Mouse (Mus musculus) midbrain, postnatal 0 days (tissue): ENCODE data around the gene Krt15. TPM values are rescaled to one million over a fixed set of nuclear protein-coding genes. Genes with fewer than 3 reads are reported as not detected.

Experiments used
- ATAC-seq: fragments of 200-750 bp; cut with Nextera tagmentation; 2 replicates; pipeline ENCODE4 v1.8.0; 2017; ENCODE audit warnings: moderate number of reproducible peaks, mild to moderate bottlenecking, moderate TSS enrichment, moderate library complexity; ENCODE audit not compliant: low FRiP score
- DNase-seq: peaks from one replicate; pipeline ENCODE4 v3.0.0-alpha.2; 2015; ENCODE audit warnings: low spot score
- H3K27ac ChIP-seq: fragments of 300-500 bp; sonication (generic); 2 replicates; pipeline ENCODE4 v1.5.1; 2014; ENCODE audit warnings: low read depth, mild to moderate bottlenecking, low read length, mixed read lengths
- H3K27me3 ChIP-seq: fragments of 300-500 bp; sonication (generic); 2 replicates; pipeline ENCODE4 v1.6.1; 2014; ENCODE audit warnings: low read length, control low read depth, mixed read lengths; ENCODE audit not compliant: insufficient read depth
- H3K36me3 ChIP-seq: fragments of 300-500 bp; sonication (generic); 2 replicates; pipeline ENCODE4 v1.6.1; 2014; ENCODE audit warnings: low read length, control low read depth, mixed read lengths; ENCODE audit not compliant: insufficient read depth
- H3K4me1 ChIP-seq: fragments of 300-500 bp; sonication (generic); 2 replicates; pipeline ENCODE4 v1.6.1; 2014; ENCODE audit warnings: mild to moderate bottlenecking, control low read depth, antibody characterized with exemption, low read length, mixed read lengths; ENCODE audit not compliant: insufficient read depth
- H3K4me2 ChIP-seq: fragments of 300-500 bp; sonication (generic); 2 replicates; pipeline ENCODE4 v1.6.1; 2014; ENCODE audit warnings: low read depth, mild to moderate bottlenecking, low read length, mixed read lengths; ENCODE audit not compliant: poor library complexity, severe bottlenecking
- H3K4me3 ChIP-seq: fragments of 300-500 bp; sonication (generic); 2 replicates; pipeline ENCODE4 v1.5.1; 2014; ENCODE audit warnings: low read depth, mild to moderate bottlenecking, low read length, moderate library complexity
- H3K9ac ChIP-seq: fragments of 300-500 bp; sonication (generic); replicated peaks from 2 replicates; pipeline ENCODE4 v1.6.1; 2014; ENCODE audit warnings: mild to moderate bottlenecking, low read length, moderate library complexity, mixed read lengths; ENCODE audit not compliant: poor library complexity, severe bottlenecking
- H3K9me3 ChIP-seq: fragments of 300-500 bp; sonication (generic); 2 replicates; pipeline ENCODE4 v1.6.1; 2016; ENCODE audit warnings: low read length, control low read depth
- CTCF ChIP-seq: IDR thresholded peaks from 2 replicates; pipeline ENCODE4 v1.5.1; 2016; ENCODE audit warnings: antibody characterized with exemption, mild to moderate bottlenecking
- WGBS: fragments of 180-500 bp; shearing (Covaris S2); extraction: QIAGEN DNeasy Blood & Tissue Kit; methylation state at CpG from one replicate; pipeline ENCODE4 v1.1.7; 2014; 5-methylcytosine and 5-hydroxymethylcytosine counted together
- polyA plus RNA-seq: library from polyadenylated mRNA; unstranded; fragments of >200 nt; fragmentation: Nextera tagmentation; extraction: Ambion mirVana; gene quantifications from 2 replicates; pipeline ENCODE4 v1.2.1, GENCODE M21; 2015
- total RNA-seq: library from RNA; depleted of rRNA; stranded (reverse); fragments of >200 nt; gene quantifications from 2 replicates; pipeline ENCODE4 v1.2.3, GENCODE M21; 2014

The Krt15 gene
- total and polyA plus RNA-seq, 2 experiments from 2014 or later, result 0.43 to 6.0 TPM

DNA sequence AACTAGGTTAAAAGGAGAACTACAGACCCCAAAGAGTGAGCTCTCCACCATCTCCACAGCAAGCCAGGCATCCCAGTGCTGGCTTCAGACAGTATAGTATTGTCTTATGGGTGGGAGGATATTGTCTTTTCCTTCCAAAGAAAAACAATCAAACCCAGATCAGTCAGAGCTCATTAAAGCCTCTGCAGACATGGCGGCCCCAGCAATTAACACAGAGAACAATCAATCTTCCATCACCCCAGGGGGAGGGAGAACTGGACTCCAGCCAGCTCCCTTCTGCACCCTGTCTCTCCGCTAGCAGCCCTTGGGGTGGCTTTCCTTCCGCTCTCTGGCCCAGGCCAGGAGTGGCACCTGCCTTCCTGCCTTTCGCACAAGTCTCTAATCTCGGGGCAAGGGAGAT, 2.0 kb upstream of the Krt15 start:
- Histone ChIP-seq H3K4me1 (no peaks in the 10 kb centered on the region), H3K9ac (no peak overlapping the region), H3K9me3 (no peaks in the 10 kb centered on the region), H3K4me2 (no peak overlapping the region), H3K4me3 (no peak overlapping the region), H3K27ac (no peak overlapping the region), H3K36me3 (no peaks in the 10 kb centered on the region), H3K27me3 (no peaks in the 10 kb centered on the region)
- TF ChIP-seq CTCF, result no peak
- no peak for ATAC-seq
- WGBS, result 36% methylated on average over 5 of the region's 5 CpGs
- DNase-seq, result no peak

DNA sequence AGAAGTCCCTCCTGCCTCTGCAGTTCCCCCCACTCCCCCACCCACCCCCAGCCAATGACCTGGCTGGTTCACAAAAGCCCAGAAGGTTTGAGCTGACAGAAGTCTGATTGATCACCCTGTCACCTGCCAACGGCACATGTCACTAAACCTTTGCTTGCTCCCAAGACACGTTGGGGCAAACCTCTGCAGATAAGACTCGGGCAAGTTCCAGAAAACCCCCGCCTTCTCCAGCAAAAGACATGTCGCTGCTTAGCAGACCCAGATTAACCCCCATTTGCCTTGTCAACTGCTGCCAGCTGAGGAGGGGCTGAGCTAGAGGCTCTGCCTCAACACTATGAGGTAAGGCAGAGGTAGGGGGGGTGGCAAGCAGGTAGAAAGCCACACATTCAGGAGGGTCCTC, 831 bp upstream of the Krt15 start:
- no peak for DNase-seq
- no peak for ATAC-seq
- Histone ChIP-seq H3K27me3 (no peaks in the 10 kb centered on the region), H3K4me1 (no peaks in the 10 kb centered on the region), H3K27ac (no peak overlapping the region), H3K9ac (no peak overlapping the region), H3K4me3 (no peak overlapping the region), H3K4me2 (no peak overlapping the region), H3K36me3 (no peaks in the 10 kb centered on the region), H3K9me3 (no peaks in the 10 kb centered on the region)
- 21% methylated on average over 5 of the region's 5 CpGs for WGBS
- no peak for TF ChIP-seq CTCF

DNA sequence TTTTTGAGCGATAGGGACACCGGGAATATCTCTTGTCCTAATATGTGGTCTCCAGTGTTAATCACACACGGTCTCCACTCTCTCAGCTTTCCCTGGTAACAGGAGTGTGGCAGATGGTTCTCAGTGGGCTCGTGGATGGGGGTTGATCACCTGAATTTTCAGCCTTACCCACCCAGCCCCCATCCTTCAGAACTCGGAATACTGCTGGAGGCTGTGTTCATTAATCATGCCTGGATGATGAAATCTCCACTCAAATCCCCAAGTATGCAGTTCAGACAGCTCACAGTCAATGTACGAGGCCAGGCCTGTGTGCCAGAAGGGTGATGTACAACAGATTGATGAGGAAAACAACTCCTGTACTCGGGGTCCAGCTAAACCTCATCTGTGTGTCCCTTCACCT, 10.8 kb downstream of the Krt15 start:
- Histone ChIP-seq H3K27ac (no peak overlapping the region), H3K9me3 (no peaks in the 10 kb centered on the region), H3K4me2 (no peak overlapping the region), H3K4me3 (no peak overlapping the region), H3K27me3 (no peaks in the 10 kb centered on the region), H3K9ac (no peak overlapping the region), H3K36me3 (no peaks in the 10 kb centered on the region), H3K4me1 (no peaks in the 10 kb centered on the region)
- DNase-seq (no peak), ATAC-seq (no peak)
- 77% methylated on average over 7 of the region's 7 CpGs for WGBS
- TF ChIP-seq CTCF, result no peak

DNA sequence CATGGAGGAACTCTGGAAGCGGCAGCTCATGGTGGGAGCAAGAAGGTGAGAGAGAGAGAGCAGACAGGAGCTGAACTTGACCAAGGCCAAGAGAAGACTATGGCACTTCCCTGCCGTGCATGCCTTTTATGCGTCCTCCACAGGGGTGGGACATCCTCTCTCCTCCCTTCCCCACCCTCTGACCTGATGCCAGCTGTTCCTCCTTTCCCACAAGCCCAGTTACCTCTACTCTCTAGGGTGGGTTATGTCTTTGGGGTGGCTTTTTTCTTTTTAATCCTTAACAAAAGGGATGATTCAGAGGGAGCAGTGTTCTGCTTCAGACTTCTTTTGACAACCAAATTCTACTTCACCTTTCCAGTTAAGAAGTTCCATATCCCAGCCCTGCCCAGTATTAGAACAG, 14.3 kb downstream of the Krt15 start, which contains the start of gene Krt13:
Gene Krt13, minus strand, starts transcription at position 101 of the 400 bp plus-strand sequence.
- Histone ChIP-seq H3K9ac (no peak within 1 kb of the TSS), H3K36me3 (no peaks in the 10 kb centered on the region), H3K4me1 (no peaks in the 10 kb centered on the region), H3K27ac (no peak within 1 kb of the TSS), H3K9me3 (no peaks in the 10 kb centered on the region), H3K4me2 (no peak within 1 kb of the TSS), H3K27me3 (no peaks in the 10 kb centered on the region), H3K4me3 (no peak within 1 kb of the TSS)
- TF ChIP-seq CTCF, result no peak
- ATAC-seq (no peak), DNase-seq (no peak)
- 89% methylated on average over 3 of the region's 3 CpGs for WGBS

DNA sequence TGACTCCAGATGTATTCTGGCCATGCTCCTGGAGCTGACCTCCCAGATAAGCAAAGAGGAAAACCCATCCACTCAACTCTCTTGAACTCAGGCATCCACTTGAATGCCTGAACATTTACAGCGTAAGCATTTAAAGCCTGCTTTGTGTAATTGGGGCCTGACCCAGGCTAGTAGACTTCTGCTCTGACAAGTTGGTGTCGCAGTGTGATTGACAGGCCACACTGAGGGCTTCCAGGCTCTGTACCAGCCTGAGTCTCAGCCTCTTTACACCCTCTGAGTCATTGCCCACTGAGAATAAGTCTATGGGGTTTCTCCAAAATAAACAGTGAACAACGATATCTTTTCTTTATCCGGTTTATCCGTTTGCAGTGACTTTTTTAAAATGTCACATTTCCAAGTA, 15.4 kb downstream of the Krt15 start:
- no peak for DNase-seq
- no peak for ATAC-seq
- no peaks in the 10 kb centered on the region for H3K9me3 ChIP-seq
- no peak overlapping the region for H3K9ac ChIP-seq
- H3K27ac ChIP-seq, result no peak overlapping the region
- H3K4me2 ChIP-seq, result no peak overlapping the region
- no peaks in the 10 kb centered on the region for H3K36me3 ChIP-seq
- WGBS, result 92% methylated on average over 5 of the region's 5 CpGs
- no peaks in the 10 kb centered on the region for H3K4me1 ChIP-seq
- no peaks in the 10 kb centered on the region for H3K27me3 ChIP-seq
- no peak overlapping the region for H3K4me3 ChIP-seq
- TF ChIP-seq CTCF, result no peak

GRCm38 (mm10) chr11:100113742-100114029, 22.0 kb downstream of the Krt15 start:
- H3K4me1 ChIP-seq, result no peaks in the 10 kb centered on the region
- H3K9me3 ChIP-seq, result no peaks in the 10 kb centered on the region
- H3K9ac ChIP-seq, result no peak overlapping the region
- no peak overlapping the region for H3K4me2 ChIP-seq
- no peaks in the 10 kb centered on the region for H3K27me3 ChIP-seq
- 91% methylated on average over 2 of the region's 2 CpGs for WGBS
- ATAC-seq, result no peak
- no peak overlapping the region for H3K4me3 ChIP-seq
- no peaks in the 10 kb centered on the region for H3K36me3 ChIP-seq
- no peak overlapping the region for H3K27ac ChIP-seq
- no peak for DNase-seq
- TF ChIP-seq CTCF, result no peak
